8 mouse cellular contexts compared by ENCODE assay signal in genomic region chr11:53466231-53466971, GRCm38 (mm10). TPM values are rescaled to one million over a fixed set of nuclear protein-coding genes. Genes with fewer than 3 reads are reported as not detected.
DNase-seq lines count a peak whose midpoint lies in the region; ATAC-seq and TF ChIP-seq lines count a peak whose summit lies in the region.

No protein-coding gene starts in this region.

- H3K4me2 ChIP-seq in forebrain, embryonic 13.5 days = peak overlapping the region; percentile 54
- peak overlapping the region; percentile 74 for H3K4me2 ChIP-seq in heart, embryonic 16.5 days (ENCODE audit: low read depth, low read length)
- H3K4me2 ChIP-seq in liver, embryonic 13.5 days = peak overlapping the region; percentile 51

- WGBS in forebrain, embryonic 13.5 days = 6% methylated on average over 40 of the region's 40 CpGs
- WGBS in heart, embryonic 16.5 days = 9% methylated on average over 40 of the region's 40 CpGs
- WGBS in liver, embryonic 13.5 days (ENCODE audit: insufficient replicate concordance) = 13% methylated on average over 40 of the region's 40 CpGs

- H3K79me2 ChIP-seq in C2C12 (ENCODE audit: control insufficient read depth, insufficient read depth) = no peaks in the 10 kb centered on the region

- no peaks in the 10 kb centered on the region for H3K79me3 ChIP-seq in C2C12 (ENCODE audit: low read depth)

- H3K4me1 ChIP-seq in forebrain, embryonic 13.5 days = peaks cover 35% of the 10 kb centered on the region
- H3K4me1 ChIP-seq in heart, embryonic 16.5 days (ENCODE audit: control insufficient read depth, insufficient read depth, low read length) = peaks cover 23% of the 10 kb centered on the region
- H3K4me1 ChIP-seq in liver, embryonic 13.5 days (replicated peaks) = peaks cover 47% of the 10 kb centered on the region

- H3K36me3 ChIP-seq in C2C12 (ENCODE audit: control insufficient read depth, insufficient read depth) = no peaks in the 10 kb centered on the region
- no peaks in the 10 kb centered on the region for H3K36me3 ChIP-seq in forebrain, embryonic 13.5 days (ENCODE audit: poor library complexity, severe bottlenecking)
- no peaks in the 10 kb centered on the region for H3K36me3 ChIP-seq in heart, embryonic 16.5 days (ENCODE audit: control insufficient read depth, insufficient read depth)
- H3K36me3 ChIP-seq in liver, embryonic 13.5 days = no peaks in the 10 kb centered on the region

- peak; percentile 81 for DNase-seq in kidney, postnatal 14 days
- peak; percentile 55 for DNase-seq in liver, embryonic 13.5 days
- peak; percentile 85 for DNase-seq in neural tube, embryonic 10.5 days (ENCODE audit: extremely low spot score, low spot score)
- peak; percentile 77 for DNase-seq in telencephalon, adult 2 months (ENCODE audit: low read depth, low spot score)

- peak; percentile 61 for ATAC-seq in cerebellum, adult (ENCODE audit: insufficient number of reproducible peaks, low FRiP score, low TSS enrichment)
- ATAC-seq in forebrain, embryonic 13.5 days = peak; percentile 43
- ATAC-seq in heart, embryonic 16.5 days (replicated peaks; ENCODE audit: extremely low read depth, insufficient read depth, low FRiP score) = no peak
- no peak; the same call in 1 of the 2 replicates for ATAC-seq in liver, embryonic 13.5 days (ENCODE audit: low read depth)

- H3K4me3 ChIP-seq in C2C12 (ENCODE audit: insufficient read depth, poor library complexity, severe bottlenecking) = no peak overlapping the region
- H3K4me3 ChIP-seq in forebrain, embryonic 13.5 days = peak overlapping the region; percentile 30
- peak overlapping the region; percentile 47 for H3K4me3 ChIP-seq in heart, embryonic 16.5 days (ENCODE audit: low read length)
- peak overlapping the region; percentile 31 for H3K4me3 ChIP-seq in liver, embryonic 13.5 days (replicated peaks)

- H3K9ac ChIP-seq in forebrain, embryonic 13.5 days = peak overlapping the region; percentile 58
- H3K9ac ChIP-seq in heart, embryonic 16.5 days (ENCODE audit: low read length) = peak overlapping the region; percentile 73
- H3K9ac ChIP-seq in liver, embryonic 13.5 days = peak overlapping the region; percentile 33; the same call in 1 of the 2 replicates

- H3K27ac ChIP-seq in forebrain, embryonic 13.5 days = no peak overlapping the region
- H3K27ac ChIP-seq in heart, embryonic 16.5 days (ENCODE audit: low read length) = no peak overlapping the region
- no peak overlapping the region for H3K27ac ChIP-seq in liver, embryonic 13.5 days

- H3K9me3 ChIP-seq in forebrain, embryonic 13.5 days (replicated peaks) = no peaks in the 10 kb centered on the region
- peaks cover 3% of the 10 kb centered on the region; the same call in 1 of the 2 replicates for H3K9me3 ChIP-seq in heart, embryonic 16.5 days (replicated peaks; ENCODE audit: control insufficient read depth, low read length)
- H3K9me3 ChIP-seq in liver, embryonic 13.5 days (replicated peaks) = no peaks in the 10 kb centered on the region

- H3ac ChIP-seq in C2C12 (ENCODE audit: control insufficient read depth, insufficient read length, low read depth) = no peak overlapping the region

- no peaks in the 10 kb centered on the region for H3K27me3 ChIP-seq in C2C12 (ENCODE audit: control insufficient read depth, insufficient read depth, insufficient read length)
- peaks cover 69% of the 10 kb centered on the region for H3K27me3 ChIP-seq in forebrain, embryonic 13.5 days
- H3K27me3 ChIP-seq in heart, embryonic 16.5 days (ENCODE audit: control insufficient read depth, insufficient read depth, low read length) = peaks cover 69% of the 10 kb centered on the region
- peaks cover 95% of the 10 kb centered on the region for H3K27me3 ChIP-seq in liver, embryonic 13.5 days

- TF ChIP-seq CTCF in C2C12 (IDR thresholded peaks at IDR 0.05; ENCODE audit: control insufficient read depth, insufficient read depth, insufficient read length) = peak; percentile 17

TF ChIP-seq in C2C12, 6 proteins besides CTCF, POLR2A, EP300 and RAD21:
- TF ChIP-seq CEBPB (IDR thresholded peaks at IDR 0.05; ENCODE audit: low read depth) (no peak), MAX (IDR thresholded peaks at IDR 0.05) (no peak), MYOD1 (IDR thresholded peaks at IDR 0.05; ENCODE audit: control insufficient read depth, insufficient read length, low read depth) (no peak), FOSL1 (IDR thresholded peaks at IDR 0.05; ENCODE audit: insufficient read depth, low read length, poor library complexity, severe bottlenecking) (no peak), USF1 (IDR thresholded peaks at IDR 0.05; ENCODE audit: low read depth) (no peak), MYOG (IDR thresholded peaks at IDR 0.05; ENCODE audit: control insufficient read depth, extremely low read depth, insufficient read length) (no peak)

RNA-seq across cellular contexts. Expression of gene Gm9837, which starts 3.9 kb away (rescaled TPM):
- not detected for polyA plus RNA-seq in C2C12 (2012; fragmentation: generic; extraction: Trizol)
- not detected in 2 replicates for polyA plus RNA-seq in forebrain, embryonic 13.5 days (2015; fragmentation: Nextera tagmentation; extraction: Ambion mirVana)
- not detected in 2 replicates for polyA plus RNA-seq in heart, embryonic 16.5 days (2015; fragmentation: Nextera tagmentation; extraction: Ambion mirVana)
- polyA plus RNA-seq in liver, embryonic 13.5 days (2015; fragmentation: Nextera tagmentation; extraction: Ambion mirVana) = not detected in 2 replicates

RNA-seq across cellular contexts. Expression of gene Shroom1, which starts 9.4 kb away (rescaled TPM):
- 0.82 TPM for polyA plus RNA-seq in C2C12 (2012; fragmentation: generic; extraction: Trizol)
- polyA plus RNA-seq in forebrain, embryonic 13.5 days (2015; fragmentation: Nextera tagmentation; extraction: Ambion mirVana) = 1.2 and 1.3 TPM in 2 replicates
- 1.3 and 1.8 TPM in 2 replicates for polyA plus RNA-seq in heart, embryonic 16.5 days (2015; fragmentation: Nextera tagmentation; extraction: Ambion mirVana)
- polyA plus RNA-seq in liver, embryonic 13.5 days (2015; fragmentation: Nextera tagmentation; extraction: Ambion mirVana) = 1.5 and 1.6 TPM in 2 replicates

RNA-seq across cellular contexts. Expression of gene Gm10447, which starts 9.5 kb away (rescaled TPM):
- polyA plus RNA-seq in C2C12 (2012; fragmentation: generic; extraction: Trizol) = not detected
- polyA plus RNA-seq in forebrain, embryonic 13.5 days (2015; fragmentation: Nextera tagmentation; extraction: Ambion mirVana) = not detected in 2 replicates
- polyA plus RNA-seq in heart, embryonic 16.5 days (2015; fragmentation: Nextera tagmentation; extraction: Ambion mirVana) = 0.06 and 0.09 TPM in 2 replicates
- polyA plus RNA-seq in liver, embryonic 13.5 days (2015; fragmentation: Nextera tagmentation; extraction: Ambion mirVana) = 0.07 TPM in 2 replicates

RNA-seq across cellular contexts. Expression of gene Gm9945, which starts 13.6 kb away (rescaled TPM):
- polyA plus RNA-seq in C2C12 (2012; fragmentation: generic; extraction: Trizol) = not detected
- not detected in 2 replicates for polyA plus RNA-seq in forebrain, embryonic 13.5 days (2015; fragmentation: Nextera tagmentation; extraction: Ambion mirVana)
- not detected in 2 replicates for polyA plus RNA-seq in heart, embryonic 16.5 days (2015; fragmentation: Nextera tagmentation; extraction: Ambion mirVana)
- 0.53 and 0.59 TPM in 2 replicates for polyA plus RNA-seq in liver, embryonic 13.5 days (2015; fragmentation: Nextera tagmentation; extraction: Ambion mirVana)

RNA-seq across cellular contexts. Expression of gene Sowaha, which starts 13.7 kb away (rescaled TPM):
- not detected for polyA plus RNA-seq in C2C12 (2012; fragmentation: generic; extraction: Trizol)
- 0.97 and 1.1 TPM in 2 replicates for polyA plus RNA-seq in forebrain, embryonic 13.5 days (2015; fragmentation: Nextera tagmentation; extraction: Ambion mirVana)
- polyA plus RNA-seq in heart, embryonic 16.5 days (2015; fragmentation: Nextera tagmentation; extraction: Ambion mirVana) = 0.17 and 0.18 TPM in 2 replicates
- 11.0 and 13.2 TPM in 2 replicates for polyA plus RNA-seq in liver, embryonic 13.5 days (2015; fragmentation: Nextera tagmentation; extraction: Ambion mirVana)

Comparison
In these comparisons a context has a peak if more than half of its experiments do, and no peak if none do; other contexts are left out.
1. ATAC-seq: peak in cerebellum, adult (single experiment) and forebrain, embryonic 13.5 days (single experiment); none in heart, embryonic 16.5 days (single experiment) and liver, embryonic 13.5 days (single experiment).
2. Peak in every context shown above with its lines, with median percentiles within 50 percentile points of each other: H3K4me2 ChIP-seq, H3K9ac ChIP-seq and DNase-seq.